Comparison of ENCODE assay signal across 17 mouse cellular contexts in the genomic region with DNA sequence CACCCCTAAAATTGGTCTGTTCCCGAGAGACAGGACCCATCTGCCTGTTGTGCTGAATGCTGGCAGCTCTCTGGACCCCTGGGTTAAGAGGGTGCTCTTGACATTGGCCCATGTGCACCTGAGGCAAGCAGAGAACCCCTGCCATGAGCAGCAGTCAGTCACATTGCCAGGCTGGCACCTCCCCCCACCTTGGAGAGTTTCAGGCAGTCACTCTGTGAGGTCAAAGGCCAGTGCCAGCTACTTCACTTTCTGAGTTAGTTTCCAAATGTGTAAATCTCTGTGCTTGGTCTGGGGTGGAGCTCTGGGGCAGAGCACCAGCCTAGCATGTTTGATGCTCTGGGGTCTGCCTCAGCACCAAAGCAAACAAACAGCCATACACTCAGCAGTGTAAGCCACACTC. TPM values are rescaled to one million over a fixed set of nuclear protein-coding genes. Genes with fewer than 3 reads are reported as not detected.
DNase-seq lines count a peak whose midpoint lies in the region; TF ChIP-seq lines count a peak whose summit lies in the region.
"Had no signal": no experiment of that assay in that cellular context is flagged by ENCODE, and none has a peak within 500 bp of the region (broad histone marks: within the 10 kb centered on the region; RNA-seq: fewer than 3 reads in every experiment).

No protein-coding gene starts in this region.

- no peak overlapping the region for H3K4me2 ChIP-seq in CH12.LX (ENCODE audit: insufficient read depth, low read depth, poor library complexity, severe bottlenecking)
- H3K4me2 ChIP-seq: hindbrain, embryonic 12.5 days; liver, embryonic 12.5 days had no signal

- peaks cover 46 to 87% of the 10 kb centered on the region in 2 experiments for H3K36me3 ChIP-seq in CH12.LX (replicated peaks in 1 of 2; ENCODE audit: control insufficient read depth in 1 of 2, insufficient read depth in 1 of 2, low read length in 1 of 2)
- H3K36me3 ChIP-seq: forebrain, embryonic 10.5 days; midbrain, embryonic 10.5 days had no signal

- DNase-seq in gastrocnemius, adult 2 months: no peak
- no peak for DNase-seq in gastrocnemius, postnatal 4 days (ENCODE audit: low spot score in 2 of 2)
- DNase-seq in kidney, adult 18-20 months: peak; percentile 38
- no peak for DNase-seq in kidney, postnatal 4 days
- peak; percentile 27 for DNase-seq in CH12.LX (ENCODE audit: extremely low read depth)
- no peak for DNase-seq in spleen, postnatal 4 days (ENCODE audit: low spot score in 2 of 2)
- DNase-seq in left cerebral cortex, adult 8-10 months (ENCODE audit: low spot score in 2 of 2): no peak
- DNase-seq: gastrocnemius, postnatal 25 days; heart, postnatal 14 days; lung, adult 18-20 months; lung, postnatal 10 days; thymus, postnatal 25 days had no signal

- peak overlapping the region; percentile 12; the same call in 1 of the 2 replicates for H3K27ac ChIP-seq in gastrocnemius, adult 2 months
- H3K27ac ChIP-seq in CH12.LX (ENCODE audit: insufficient read depth, low read depth): no peak overlapping the region
- peak overlapping the region; percentile 25; the same call in 1 of the 2 replicates for H3K27ac ChIP-seq in brown adipose tissue, adult 24 weeks (replicated peaks; ENCODE audit: low read depth, low read length)
- H3K27ac ChIP-seq: forebrain, embryonic 10.5 days; hindbrain, embryonic 12.5 days; liver, embryonic 12.5 days; midbrain, embryonic 10.5 days had no signal

- dilution Hi-C loops in CH12.LX (cut with MboI; ENCODE audit: extremely low pct_ligation_motif_present, extremely low pct_unique_long_range_greater_than_20kb, low sequenced_read_pairs): no loop called here

- intact Hi-C loops in gastrocnemius, adult 2 months (cut with DNase I): no loop called here

- TF ChIP-seq EP300 in CH12.LX (IDR thresholded peaks at IDR 0.05; ENCODE audit: low read length): no peak

- in situ Hi-C loops in CH12.LX (cut with MboI; ENCODE audit: low pct_ligation_motif_present, low pct_unique_long_range_greater_than_20kb, low sequenced_read_pairs): loop anchor here (25.0 kb wide), 1 partner anchor 519 kb away; the partner anchor contains the start of gene Fgf18

- peaks cover 7 to 26% of the 10 kb centered on the region in 2 experiments for H3K4me1 ChIP-seq in CH12.LX (ENCODE audit: control insufficient read depth in 1 of 2, insufficient read depth in 2 of 2)
- peaks cover 18% of the 10 kb centered on the region for H3K4me1 ChIP-seq in brown adipose tissue, adult 24 weeks (ENCODE audit: control insufficient read depth, insufficient read depth, insufficient read length, low read length)

- no peaks in the 10 kb centered on the region for H3K79me2 ChIP-seq in CH12.LX (replicated peaks; ENCODE audit: control insufficient read depth, extremely low read depth, insufficient read depth, poor library complexity, severe bottlenecking)

- TF ChIP-seq POLR2A in CH12.LX (IDR thresholded peaks at IDR 0.05; ENCODE audit: low read depth, low read length): no peak

- no peaks in the 10 kb centered on the region for H3K9me3 ChIP-seq in CH12.LX (replicated peaks; ENCODE audit: low read length)
- H3K9me3 ChIP-seq: forebrain, embryonic 10.5 days; hindbrain, embryonic 12.5 days; liver, embryonic 12.5 days; midbrain, embryonic 10.5 days had no signal

- no peaks in the 10 kb centered on the region for H3K27me3 ChIP-seq in CH12.LX (replicated peaks)
- H3K27me3 ChIP-seq: liver, embryonic 12.5 days had no signal

- H3K9ac ChIP-seq in CH12.LX (ENCODE audit: insufficient read depth, low read depth): no peak overlapping the region
- H3K9ac ChIP-seq: hindbrain, embryonic 12.5 days; liver, embryonic 12.5 days had no signal

- H3K4me3 ChIP-seq in gastrocnemius, adult 2 months: no peak overlapping the region
- H3K4me3 ChIP-seq in CH12.LX (replicated peaks in 1 of 3; ENCODE audit: low read depth in 2 of 3, low read length in 2 of 3, poor library complexity in 1 of 3): no peak overlapping the region
- H3K4me3 ChIP-seq in brown adipose tissue, adult 24 weeks (ENCODE audit: insufficient read depth, low read depth, low read length): no peak overlapping the region
- H3K4me3 ChIP-seq: forebrain, embryonic 10.5 days; hindbrain, embryonic 12.5 days; liver, embryonic 12.5 days; midbrain, embryonic 10.5 days had no signal

- TF ChIP-seq RAD21 in CH12.LX (IDR thresholded peaks at IDR 0.05; ENCODE audit: low read depth, low read length): no peak

- TF ChIP-seq CTCF in gastrocnemius, adult 2 months (IDR thresholded peaks at IDR 0.05): no peak
- no peak for TF ChIP-seq CTCF in CH12.LX (conservative IDR thresholded peaks at IDR 0.05 in 1 of 2, IDR thresholded peaks at IDR 0.05 in 1 of 2; ENCODE audit: low read depth in 2 of 2, low read length in 2 of 2)

TF ChIP-seq in CH12.LX, 34 proteins besides CTCF, POLR2A, EP300 and RAD21:
- TF ChIP-seq NELFE (IDR thresholded peaks at IDR 0.05; ENCODE audit: low read depth, low read length) (no peak), SIN3A (IDR thresholded peaks at IDR 0.05; ENCODE audit: low read length) (no peak), ZMIZ1 (IDR thresholded peaks at IDR 0.05; ENCODE audit: low read depth, low read length) (no peak), MAZ (IDR thresholded peaks at IDR 0.05; ENCODE audit: low read depth, low read length) (no peak), MEF2A (IDR thresholded peaks at IDR 0.05; ENCODE audit: borderline replicate concordance, low read depth, low read length) (no peak), USF2 (conservative IDR thresholded peaks at IDR 0.05; ENCODE audit: low read depth, low read length) (no peak), RCOR1 (conservative IDR thresholded peaks at IDR 0.05; ENCODE audit: low read depth, low read length) (no peak), IRF4 (IDR thresholded peaks at IDR 0.05; ENCODE audit: low read depth, low read length) (no peak), USF1 (IDR thresholded peaks at IDR 0.05; ENCODE audit: low read depth, low read length) (no peak), SMC3 (IDR thresholded peaks at IDR 0.05; ENCODE audit: low read depth, low read length) (no peak), MXI1 (IDR thresholded peaks at IDR 0.05; ENCODE audit: low read depth, low read length) (no peak)

RNA-seq across cellular contexts. Expression of gene Fbxw11, which starts 24.5 kb away (rescaled TPM):
- 10 to 100 TPM; 56.9 to 68.9 TPM for total RNA-seq in gastrocnemius, adult 2 months (2021)
- total RNA-seq in gastrocnemius, postnatal 4 days (2021): 10 to 100 TPM; 63.4 to 71.3 TPM
- total RNA-seq in CH12.LX (2012; rRNA removed) (55.9 and 58.5 TPM in 2 replicates), CH12.LX (2014; rRNA removed) (82.8 and 85.0 TPM in 2 replicates)
- polyA plus RNA-seq in CH12.LX (2012; ENCODE audit: insufficient read length, low read depth): 45.0 and 54.5 TPM in 2 replicates
- polyA plus RNA-seq in brown adipose tissue, adult 24 weeks (2012; ENCODE audit: insufficient read depth, insufficient read length, missing spikeins): 26.5 and 27.8 TPM in 2 replicates
- 100 to 1,000 TPM; 109 to 129 (median 121) TPM for total RNA-seq in left cerebral cortex, adult 8-10 months (2022)

Comparison
In these comparisons a context has a peak if more than half of its experiments do, and no peak if none do; other contexts are left out.
1. DNase-seq: peak in kidney, adult 18-20 months (single experiment) and CH12.LX (single experiment); none in gastrocnemius, adult 2 months (single experiment), gastrocnemius, postnatal 4 days (0 of 2), kidney, postnatal 4 days (0 of 2), spleen, postnatal 4 days (0 of 2) and left cerebral cortex, adult 8-10 months (0 of 2).